Mouse (Mus musculus): ENCODE measurements around the gene Tmem40. TPM values are rescaled to one million over a fixed set of nuclear protein-coding genes. Genes with fewer than 3 reads are reported as not detected.

Gene Tmem40
- polyA plus RNA-seq, 1 experiment from 2014 or later: 4.4 TPM

DNA sequence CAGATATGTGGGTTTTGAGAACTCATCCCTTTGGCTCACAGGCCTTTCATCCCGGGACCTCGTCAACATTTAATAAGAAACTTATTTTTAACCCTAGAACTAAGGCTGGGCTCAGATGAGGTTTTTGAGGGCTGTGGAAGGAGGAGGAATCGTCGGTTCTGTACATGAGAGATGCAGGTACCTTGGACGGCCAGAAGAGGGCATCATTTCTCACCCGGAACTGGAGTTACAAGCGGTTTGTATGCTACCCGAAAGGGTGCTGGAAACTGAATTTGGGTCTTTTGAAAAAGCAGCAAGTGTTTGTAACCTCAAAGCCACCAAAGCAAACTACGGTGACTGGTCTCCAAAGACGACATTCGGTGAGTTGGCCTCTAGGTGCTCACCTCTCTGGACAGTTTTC lies 60.9 kb downstream of the Tmem40 start:
- no peak overlapping the region for H3K9ac ChIP-seq (ENCODE audit: low read depth, low read length)
- H3K27ac ChIP-seq (ENCODE audit: low read depth, low read length): no peak overlapping the region
- H3K9me3 ChIP-seq (replicated peaks; ENCODE audit: control insufficient read depth, low read length): no peaks in the 10 kb centered on the region
- no peaks in the 10 kb centered on the region for H3K36me3 ChIP-seq (ENCODE audit: control insufficient read depth, insufficient read depth, low read length)
- H3K4me3 ChIP-seq (ENCODE audit: low read depth, low read length): no peak overlapping the region
- H3K4me2 ChIP-seq: no peak overlapping the region
- no peaks in the 10 kb centered on the region for H3K27me3 ChIP-seq (ENCODE audit: control insufficient read depth, insufficient read depth, low read length)
- peaks cover 6% of the 10 kb centered on the region for H3K4me1 ChIP-seq (ENCODE audit: control insufficient read depth, insufficient read depth, low read length)
- 45% methylated on average over 11 of the region's 11 CpGs for WGBS (ENCODE audit: insufficient replicate concordance)
- ATAC-seq (replicated peaks; ENCODE audit: insufficient number of reproducible peaks, low FRiP score, low TSS enrichment): no peak

DNA sequence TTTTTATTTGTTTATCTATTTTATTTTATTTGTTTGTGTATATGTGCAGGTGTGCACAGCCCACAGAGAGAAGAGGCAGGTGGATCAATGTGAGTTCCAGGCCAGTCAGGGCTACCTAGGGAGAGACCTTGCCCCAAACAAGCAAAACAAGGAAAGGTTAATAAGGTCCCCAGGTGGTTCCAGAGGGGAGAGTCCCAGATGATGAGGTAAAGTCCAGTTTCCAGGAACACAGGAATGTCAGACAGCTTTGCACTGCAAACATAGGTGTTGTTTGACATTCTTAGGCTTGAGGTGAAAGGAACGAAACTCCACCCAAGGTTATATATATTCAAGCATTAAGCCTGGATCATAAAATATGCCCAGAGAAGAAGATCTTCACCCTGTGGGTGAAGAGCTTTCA lies 61.4 kb downstream of the Tmem40 start:
- Histone ChIP-seq H3K4me1 (ENCODE audit: control insufficient read depth, insufficient read depth, low read length) (peaks cover 7% of the 10 kb centered on the region), H3K4me3 (ENCODE audit: low read depth, low read length) (no peak overlapping the region), H3K27me3 (ENCODE audit: control insufficient read depth, insufficient read depth, low read length) (no peaks in the 10 kb centered on the region), H3K36me3 (ENCODE audit: control insufficient read depth, insufficient read depth, low read length) (no peaks in the 10 kb centered on the region), H3K4me2 (no peak overlapping the region), H3K27ac (ENCODE audit: low read depth, low read length) (no peak overlapping the region), H3K9me3 (replicated peaks; ENCODE audit: control insufficient read depth, low read length) (no peaks in the 10 kb centered on the region), H3K9ac (ENCODE audit: low read depth, low read length) (no peak overlapping the region)
- ATAC-seq (replicated peaks; ENCODE audit: insufficient number of reproducible peaks, low FRiP score, low TSS enrichment): no peak
- WGBS (ENCODE audit: insufficient replicate concordance): 92% methylated on average over 1 of the region's 1 CpGs

DNA sequence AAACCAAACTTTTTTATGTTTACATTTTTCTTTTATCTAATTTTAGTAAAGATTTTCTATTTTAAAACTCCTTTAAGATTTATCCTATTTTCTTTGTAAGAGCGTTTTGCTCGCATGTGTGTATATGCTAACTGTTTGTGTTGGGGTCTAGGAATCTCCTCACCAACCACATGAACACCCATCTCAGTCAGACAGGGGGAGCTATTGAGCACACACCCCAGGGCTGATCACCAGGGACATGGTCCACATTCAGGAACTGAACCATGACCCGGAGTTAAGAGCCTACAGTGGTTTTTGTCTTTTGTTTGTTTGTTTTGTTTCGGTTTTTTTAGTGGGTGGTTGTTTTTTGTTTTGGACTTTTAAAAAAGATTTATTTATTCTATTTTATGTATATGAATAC lies 63.5 kb downstream of the Tmem40 start:
- H3K4me2 ChIP-seq: no peak overlapping the region
- WGBS (ENCODE audit: insufficient replicate concordance): 79% methylated on average over 4 of the region's 4 CpGs
- H3K27ac ChIP-seq (ENCODE audit: low read depth, low read length): no peak overlapping the region
- no peak overlapping the region for H3K4me3 ChIP-seq (ENCODE audit: low read depth, low read length)
- H3K9ac ChIP-seq (ENCODE audit: low read depth, low read length): no peak overlapping the region
- H3K27me3 ChIP-seq (ENCODE audit: control insufficient read depth, insufficient read depth, low read length): no peaks in the 10 kb centered on the region
- ATAC-seq (replicated peaks; ENCODE audit: insufficient number of reproducible peaks, low FRiP score, low TSS enrichment): no peak
- peaks cover 18% of the 10 kb centered on the region for H3K4me1 ChIP-seq (ENCODE audit: control insufficient read depth, insufficient read depth, low read length)
- H3K36me3 ChIP-seq (ENCODE audit: control insufficient read depth, insufficient read depth, low read length): no peaks in the 10 kb centered on the region
- H3K9me3 ChIP-seq (replicated peaks; ENCODE audit: control insufficient read depth, low read length): no peaks in the 10 kb centered on the region

DNA sequence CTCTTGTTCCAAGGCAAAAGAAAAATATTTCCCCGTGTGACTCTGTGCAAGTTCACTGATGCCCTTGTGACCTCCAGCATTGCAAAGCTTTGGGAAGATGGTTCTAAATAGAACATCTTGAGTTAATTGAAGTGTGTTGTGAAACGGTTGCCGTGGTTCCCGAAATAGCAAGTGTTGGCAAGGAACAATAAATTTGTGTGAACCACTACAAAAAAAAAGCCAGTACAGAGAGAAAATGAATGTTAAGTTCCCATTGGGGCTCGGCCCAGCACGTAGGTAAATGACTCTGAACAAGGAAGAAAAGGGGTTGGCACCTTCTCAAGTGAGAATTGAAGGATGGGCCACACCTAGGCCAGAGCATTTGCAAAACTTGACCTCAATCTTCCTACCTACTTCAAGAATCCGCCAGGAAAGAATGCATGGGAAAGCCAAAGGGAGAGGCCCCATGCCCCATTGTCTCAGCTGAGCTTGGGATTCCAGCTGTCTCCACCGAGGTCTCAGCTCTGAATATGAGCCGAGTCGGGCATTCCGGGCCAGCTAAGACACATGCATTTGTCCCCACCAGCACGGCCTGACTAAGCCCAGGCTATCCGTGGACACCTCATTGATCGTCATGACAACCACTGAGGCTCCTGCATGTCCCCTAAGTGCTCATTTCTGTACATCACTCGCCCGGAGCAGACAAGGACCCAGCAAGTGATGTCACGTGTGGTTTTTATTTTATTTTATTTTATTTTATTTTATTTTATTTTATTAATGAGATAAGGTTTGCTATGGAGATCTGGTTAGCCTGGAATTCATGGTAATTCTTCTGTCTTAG lies 64.3 kb downstream of the Tmem40 start:
- Histone ChIP-seq H3K4me2 (no peak overlapping the region), H3K9me3 (replicated peaks; ENCODE audit: control insufficient read depth, low read length) (no peaks in the 10 kb centered on the region), H3K27me3 (ENCODE audit: control insufficient read depth, insufficient read depth, low read length) (no peaks in the 10 kb centered on the region), H3K4me3 (ENCODE audit: low read depth, low read length) (no peak overlapping the region), H3K9ac (ENCODE audit: low read depth, low read length) (no peak overlapping the region), H3K36me3 (ENCODE audit: control insufficient read depth, insufficient read depth, low read length) (no peaks in the 10 kb centered on the region), H3K4me1 (ENCODE audit: control insufficient read depth, insufficient read depth, low read length) (peaks cover 18% of the 10 kb centered on the region), H3K27ac (ENCODE audit: low read depth, low read length) (no peak overlapping the region; the same call in 1 of the 2 replicates)
- WGBS (ENCODE audit: insufficient replicate concordance): 62% methylated on average over 17 of the region's 17 CpGs
- ATAC-seq (replicated peaks; ENCODE audit: insufficient number of reproducible peaks, low FRiP score, low TSS enrichment): no peak

DNA sequence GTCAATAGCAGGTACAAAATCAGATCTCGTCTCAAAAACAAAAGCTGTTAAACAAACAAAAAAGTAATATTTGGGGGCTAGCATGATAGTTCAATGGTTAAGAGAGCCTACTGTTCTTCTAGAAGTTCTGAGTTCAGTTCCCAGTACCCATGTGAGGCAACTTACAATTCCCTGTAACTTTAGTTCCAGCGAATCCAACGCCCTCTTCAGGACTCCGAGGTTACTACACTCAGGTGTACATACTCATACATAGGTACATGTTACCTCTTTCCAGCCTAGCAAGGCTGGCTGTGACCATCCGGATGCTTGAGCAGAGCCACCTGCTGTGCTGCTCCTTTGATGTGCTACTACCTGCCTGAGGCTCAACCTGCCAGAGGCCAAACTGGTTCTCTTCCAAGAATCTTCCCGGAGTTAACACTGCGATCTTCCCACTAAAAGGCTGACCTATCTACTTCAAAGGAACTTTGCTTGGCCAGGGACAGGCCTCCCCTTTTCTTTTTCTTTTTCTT lies 65.4 kb downstream of the Tmem40 start:
- Histone ChIP-seq H3K27me3 (ENCODE audit: control insufficient read depth, insufficient read depth, low read length) (no peaks in the 10 kb centered on the region), H3K4me2 (no peak overlapping the region), H3K36me3 (ENCODE audit: control insufficient read depth, insufficient read depth, low read length) (no peaks in the 10 kb centered on the region), H3K4me1 (ENCODE audit: control insufficient read depth, insufficient read depth, low read length) (peaks cover 18% of the 10 kb centered on the region), H3K27ac (ENCODE audit: low read depth, low read length) (no peak overlapping the region), H3K9me3 (replicated peaks; ENCODE audit: control insufficient read depth, low read length) (no peaks in the 10 kb centered on the region), H3K4me3 (ENCODE audit: low read depth, low read length) (no peak overlapping the region), H3K9ac (ENCODE audit: low read depth, low read length) (no peak overlapping the region)
- whole genome bisulfite sequencing (ENCODE audit: insufficient replicate concordance): 76% methylated on average over 7 of the region's 7 CpGs
- ATAC-seq (replicated peaks; ENCODE audit: insufficient number of reproducible peaks, low FRiP score, low TSS enrichment): no peak

DNA sequence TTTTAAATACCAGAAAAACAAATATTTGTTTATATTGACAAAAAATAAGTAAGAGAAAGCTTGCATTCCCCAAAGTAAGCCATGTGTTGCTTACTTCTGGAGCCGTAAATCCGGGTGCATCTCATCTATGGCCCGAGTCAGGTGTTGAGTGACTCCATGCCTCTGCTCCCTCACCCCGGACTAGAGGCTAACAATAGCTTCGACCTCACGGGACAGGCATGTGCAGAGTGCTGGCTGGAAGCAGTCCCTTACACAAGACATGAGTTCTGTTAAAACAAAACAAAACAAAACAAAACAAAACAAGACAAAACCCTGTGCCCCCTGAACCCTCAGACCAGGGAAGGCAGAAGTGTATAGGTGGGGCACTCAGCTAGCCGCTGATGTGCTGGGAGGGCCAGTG lies 67.1 kb downstream of the Tmem40 start:
- peak; percentile 80 for ATAC-seq (replicated peaks; ENCODE audit: insufficient number of reproducible peaks, low FRiP score, low TSS enrichment)
- Histone ChIP-seq H3K9me3 (replicated peaks; ENCODE audit: control insufficient read depth, low read length) (no peaks in the 10 kb centered on the region), H3K36me3 (ENCODE audit: control insufficient read depth, insufficient read depth, low read length) (no peaks in the 10 kb centered on the region), H3K27me3 (ENCODE audit: control insufficient read depth, insufficient read depth, low read length) (no peaks in the 10 kb centered on the region), H3K4me3 (ENCODE audit: low read depth, low read length) (no peak overlapping the region), H3K4me1 (ENCODE audit: control insufficient read depth, insufficient read depth, low read length) (peaks cover 18% of the 10 kb centered on the region), H3K4me2 (peak overlapping the region; percentile 24), H3K27ac (ENCODE audit: low read depth, low read length) (peak overlapping the region; percentile 93), H3K9ac (ENCODE audit: low read depth, low read length) (peak overlapping the region; percentile 59; the same call in 1 of the 2 replicates)
- WGBS (ENCODE audit: insufficient replicate concordance): 21% methylated on average over 7 of the region's 7 CpGs

DNA sequence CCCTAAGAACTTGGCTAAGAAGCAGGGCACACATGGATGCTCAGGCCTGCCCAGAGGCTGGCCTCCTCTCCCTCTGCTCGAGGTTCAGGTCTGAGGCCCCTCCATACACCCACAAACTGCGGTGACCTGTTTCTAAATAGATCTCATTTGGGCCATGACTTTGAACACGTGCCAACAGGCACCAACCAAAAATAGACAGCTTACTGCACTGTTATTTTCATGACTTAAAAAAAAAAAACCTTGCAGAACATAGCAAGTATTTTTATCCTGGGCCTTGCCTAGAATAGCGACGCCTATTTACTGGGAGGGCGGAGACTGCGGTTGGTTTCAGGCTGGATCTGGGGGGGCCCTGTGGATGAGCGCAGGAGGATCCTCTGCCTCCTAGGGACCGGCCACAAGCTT lies 67.8 kb downstream of the Tmem40 start:
- 29% methylated on average over 9 of the region's 9 CpGs for WGBS (ENCODE audit: insufficient replicate concordance)
- ATAC-seq (replicated peaks; ENCODE audit: insufficient number of reproducible peaks, low FRiP score, low TSS enrichment): peak; percentile 36; the same call in 1 of the 2 replicates
- H3K27ac ChIP-seq (ENCODE audit: low read depth, low read length): peak overlapping the region; percentile 93
- no peak overlapping the region for H3K4me3 ChIP-seq (ENCODE audit: low read depth, low read length)
- no peaks in the 10 kb centered on the region for H3K9me3 ChIP-seq (replicated peaks; ENCODE audit: control insufficient read depth, low read length)
- H3K9ac ChIP-seq (ENCODE audit: low read depth, low read length): peak overlapping the region; percentile 59; the same call in 1 of the 2 replicates
- H3K4me1 ChIP-seq (ENCODE audit: control insufficient read depth, insufficient read depth, low read length): peaks cover 18% of the 10 kb centered on the region
- H3K4me2 ChIP-seq: peak overlapping the region; percentile 24
- H3K36me3 ChIP-seq (ENCODE audit: control insufficient read depth, insufficient read depth, low read length): no peaks in the 10 kb centered on the region
- H3K27me3 ChIP-seq (ENCODE audit: control insufficient read depth, insufficient read depth, low read length): no peaks in the 10 kb centered on the region

DNA sequence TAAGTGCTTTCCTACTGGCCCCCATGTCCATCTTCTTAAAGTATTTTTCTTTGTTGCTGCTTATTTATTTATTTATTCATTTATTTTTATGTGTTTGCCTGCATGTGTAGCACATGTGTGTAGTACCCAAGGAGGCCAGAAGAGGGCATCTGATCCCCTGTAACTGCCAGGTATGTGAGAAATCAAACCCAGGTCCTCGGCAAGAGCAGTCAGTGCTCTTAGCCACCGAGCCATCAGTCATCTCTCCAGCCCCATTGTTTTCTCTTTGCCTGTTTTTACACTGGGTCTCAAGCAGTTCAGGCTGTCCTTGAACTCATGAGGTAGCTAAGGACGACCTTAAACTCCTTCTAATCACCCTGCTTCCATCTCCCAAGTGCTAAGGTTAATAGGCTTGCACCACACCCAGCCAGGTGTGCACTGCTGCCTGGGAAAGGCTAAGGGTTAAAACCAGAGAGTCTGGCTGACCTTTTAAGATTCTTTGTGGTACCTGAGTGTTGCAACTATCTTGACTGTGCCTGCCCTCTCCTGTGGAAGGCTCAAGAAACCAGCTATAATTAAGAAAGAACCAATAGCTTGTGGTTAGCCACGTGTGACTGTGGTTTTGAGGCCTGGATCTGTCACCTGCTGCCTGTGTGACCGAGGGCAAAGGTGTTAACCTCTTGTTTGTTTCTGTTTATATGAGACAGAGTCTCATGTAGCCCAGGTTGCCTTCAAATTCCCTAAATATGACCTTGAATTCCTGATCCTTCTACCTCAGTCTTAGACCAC lies 69.1 kb downstream of the Tmem40 start:
- Histone ChIP-seq H3K4me3 (ENCODE audit: low read depth, low read length) (no peak overlapping the region), H3K9me3 (replicated peaks; ENCODE audit: control insufficient read depth, low read length) (no peaks in the 10 kb centered on the region), H3K36me3 (ENCODE audit: control insufficient read depth, insufficient read depth, low read length) (no peaks in the 10 kb centered on the region), H3K9ac (ENCODE audit: low read depth, low read length) (no peak overlapping the region), H3K4me1 (ENCODE audit: control insufficient read depth, insufficient read depth, low read length) (peaks cover 18% of the 10 kb centered on the region), H3K27me3 (ENCODE audit: control insufficient read depth, insufficient read depth, low read length) (no peaks in the 10 kb centered on the region), H3K27ac (ENCODE audit: low read depth, low read length) (peak overlapping the region; percentile 15; the same call in 1 of the 2 replicates), H3K4me2 (no peak overlapping the region)
- no peak for ATAC-seq (replicated peaks; ENCODE audit: insufficient number of reproducible peaks, low FRiP score, low TSS enrichment)
- WGBS (ENCODE audit: insufficient replicate concordance): 64% methylated on average over 5 of the region's 5 CpGs
